Mouse (Mus musculus): ENCODE data around the gene Pafah1b2.

GRCm38 (mm10) chr9:46019975-46020374, 7.5 kb upstream of the Pafah1b2 start:
- no peak for TF ChIP-seq GATA2 (IDR thresholded peaks at IDR 0.05; ENCODE audit: borderline replicate concordance, low read depth, low read length)
- TF ChIP-seq CTCF (IDR thresholded peaks at IDR 0.05; ENCODE audit: low read depth, low read length) = no peak
- no peak for TF ChIP-seq GATA1 (IDR thresholded peaks at IDR 0.05; ENCODE audit: borderline replicate concordance, low read length)

Data from G1E (cell line).